Mouse (Mus musculus): ENCODE data around the gene Fus. TPM values are rescaled to one million over a fixed set of nuclear protein-coding genes. Genes with fewer than 3 reads are reported as not detected.

Gene Fus
- polyA plus RNA-seq, 1 experiment from 2014 or later: 283 TPM

DNA sequence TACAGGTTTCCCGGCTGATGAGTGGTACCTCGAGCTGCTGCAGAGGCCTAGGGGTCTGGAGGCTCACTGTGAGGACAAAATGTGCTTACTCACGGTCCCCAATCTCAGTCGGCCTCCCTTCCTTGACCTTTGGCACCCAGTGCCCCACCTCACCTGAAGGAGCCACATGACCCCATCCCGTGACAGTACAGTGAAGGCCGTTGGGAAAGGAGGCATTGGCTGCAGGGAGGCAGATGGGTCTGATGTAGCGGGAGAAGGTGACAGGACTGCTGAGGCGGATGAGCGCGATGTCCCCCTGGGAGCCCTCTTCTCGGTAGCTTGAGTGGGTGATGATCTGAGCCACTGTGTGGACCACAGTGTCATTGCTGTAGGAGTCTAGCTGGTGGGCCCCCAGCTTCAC is 40.4 kb upstream of the Fus start:
- no peak for ATAC-seq
- Histone ChIP-seq H3K27me3 (ENCODE audit: control insufficient read depth, insufficient read depth, low read depth, low read length) (peaks cover 26% of the 10 kb centered on the region), H3K9me3 (replicated peaks; ENCODE audit: control insufficient read depth, low read length, poor library complexity, severe bottlenecking) (no peaks in the 10 kb centered on the region), H3K9ac (ENCODE audit: low read depth, low read length) (no peak overlapping the region), H3K4me2 (ENCODE audit: low read length) (no peak overlapping the region), H3K27ac (ENCODE audit: low read length) (no peak overlapping the region), H3K4me3 (ENCODE audit: low read depth, low read length) (no peak overlapping the region), H3K4me1 (ENCODE audit: control insufficient read depth, insufficient read depth, low read length) (no peaks in the 10 kb centered on the region), H3K36me3 (ENCODE audit: control insufficient read depth, insufficient read depth, low read length) (peaks cover 6% of the 10 kb centered on the region)
- WGBS: 87% methylated on average over 11 of the region's 11 CpGs

DNA sequence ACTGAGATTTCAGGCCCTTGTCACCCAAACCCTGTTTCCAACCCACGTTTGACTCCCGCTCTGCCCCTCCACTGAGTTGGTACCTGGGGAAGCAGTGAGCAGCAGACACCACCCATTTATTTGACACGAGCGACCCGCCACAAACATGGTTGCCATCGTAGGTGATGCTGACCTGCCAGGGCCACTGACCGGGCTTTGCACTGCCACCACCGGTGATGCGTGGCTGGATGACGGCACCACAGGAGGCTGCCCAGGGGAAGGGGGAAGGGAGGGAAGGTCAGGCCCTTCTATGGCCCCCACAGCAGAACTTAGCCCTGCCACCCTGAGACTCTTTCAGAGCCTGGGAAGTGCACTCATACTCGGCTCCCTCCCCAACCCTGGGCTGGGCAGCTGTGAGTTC is 39.5 kb upstream of the Fus start:
- peaks cover 6% of the 10 kb centered on the region for H3K36me3 ChIP-seq (ENCODE audit: control insufficient read depth, insufficient read depth, low read length)
- H3K9me3 ChIP-seq (replicated peaks; ENCODE audit: control insufficient read depth, low read length, poor library complexity, severe bottlenecking): no peaks in the 10 kb centered on the region
- H3K4me1 ChIP-seq (ENCODE audit: control insufficient read depth, insufficient read depth, low read length): no peaks in the 10 kb centered on the region
- H3K4me3 ChIP-seq (ENCODE audit: low read depth, low read length): no peak overlapping the region
- no peak overlapping the region for H3K4me2 ChIP-seq (ENCODE audit: low read length)
- H3K9ac ChIP-seq (ENCODE audit: low read depth, low read length): no peak overlapping the region
- no peak overlapping the region for H3K27ac ChIP-seq (ENCODE audit: low read length)
- ATAC-seq: no peak
- peaks cover 26% of the 10 kb centered on the region for H3K27me3 ChIP-seq (ENCODE audit: control insufficient read depth, insufficient read depth, low read depth, low read length)
- WGBS: 81% methylated on average over 11 of the region's 11 CpGs

DNA sequence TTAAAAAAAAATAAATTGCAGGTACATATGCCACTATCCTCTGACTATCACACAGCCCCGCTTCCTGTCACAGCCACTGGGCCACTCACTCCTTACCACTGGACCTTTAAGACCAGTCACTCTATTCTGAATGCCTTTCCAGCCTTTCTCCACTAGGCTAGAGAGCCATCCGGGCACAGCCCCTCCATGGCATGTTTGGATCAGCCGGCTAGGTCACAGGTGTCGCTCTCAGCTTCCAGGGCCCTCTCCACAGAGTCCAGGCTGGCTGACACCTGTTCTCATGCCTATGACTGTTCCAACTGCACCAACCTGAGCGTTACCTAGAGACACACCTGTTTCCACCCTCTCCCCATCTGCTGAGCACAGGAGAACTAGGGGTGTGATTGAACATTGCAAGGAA is 38.7 kb upstream of the Fus start:
- no peak overlapping the region for H3K4me2 ChIP-seq (ENCODE audit: low read length)
- peaks cover 6% of the 10 kb centered on the region for H3K36me3 ChIP-seq (ENCODE audit: control insufficient read depth, insufficient read depth, low read length)
- H3K9me3 ChIP-seq (replicated peaks; ENCODE audit: control insufficient read depth, low read length, poor library complexity, severe bottlenecking): no peaks in the 10 kb centered on the region
- ATAC-seq: no peak
- 52% methylated on average over 5 of the region's 5 CpGs for WGBS
- no peak overlapping the region for H3K4me3 ChIP-seq (ENCODE audit: low read depth, low read length)
- H3K27me3 ChIP-seq (ENCODE audit: control insufficient read depth, insufficient read depth, low read depth, low read length): peaks cover 26% of the 10 kb centered on the region
- no peak overlapping the region for H3K9ac ChIP-seq (ENCODE audit: low read depth, low read length)
- no peaks in the 10 kb centered on the region for H3K4me1 ChIP-seq (ENCODE audit: control insufficient read depth, insufficient read depth, low read length)
- H3K27ac ChIP-seq (ENCODE audit: low read length): no peak overlapping the region

DNA sequence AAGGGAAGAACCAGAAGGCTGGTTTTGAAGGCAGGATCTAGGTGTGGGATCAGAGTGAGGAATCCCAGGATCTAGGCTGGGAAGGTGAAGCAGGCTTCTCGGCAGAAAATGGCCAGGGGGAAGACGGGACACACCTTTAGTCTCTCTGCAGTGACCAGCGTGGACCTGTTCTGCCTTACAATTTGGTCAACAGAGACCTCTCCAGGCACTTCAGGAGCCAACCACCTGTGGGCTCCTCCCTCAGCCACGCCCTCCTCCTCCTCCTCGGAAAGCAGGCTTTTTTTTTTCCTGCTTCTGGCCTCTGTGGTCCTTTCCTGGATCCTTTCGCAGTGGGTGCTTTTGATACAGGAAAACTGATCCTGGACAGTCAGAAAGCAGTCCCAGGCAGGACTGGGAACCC is 37.3 kb upstream of the Fus start, which contains the start of gene Prss8:
TSS of gene Prss8 (minus strand) at position 182 of the 400 bp plus-strand sequence.
- ATAC-seq: no peak
- H3K4me2 ChIP-seq (ENCODE audit: low read length): no peak within 1 kb of the TSS
- H3K27ac ChIP-seq (ENCODE audit: low read length): no peak within 1 kb of the TSS
- 15% methylated on average over 6 of the region's 6 CpGs for WGBS
- no peak within 1 kb of the TSS for H3K4me3 ChIP-seq (ENCODE audit: low read depth, low read length)
- peaks cover 26% of the 10 kb centered on the region for H3K27me3 ChIP-seq (ENCODE audit: control insufficient read depth, insufficient read depth, low read depth, low read length)
- H3K4me1 ChIP-seq (ENCODE audit: control insufficient read depth, insufficient read depth, low read length): peaks cover 5% of the 10 kb centered on the region
- no peaks in the 10 kb centered on the region for H3K9me3 ChIP-seq (replicated peaks; ENCODE audit: control insufficient read depth, low read length, poor library complexity, severe bottlenecking)
- no peak within 1 kb of the TSS for H3K9ac ChIP-seq (ENCODE audit: low read depth, low read length)
- H3K36me3 ChIP-seq (ENCODE audit: control insufficient read depth, insufficient read depth, low read length): peaks cover 6% of the 10 kb centered on the region; the same call in 1 of the 2 replicates

DNA sequence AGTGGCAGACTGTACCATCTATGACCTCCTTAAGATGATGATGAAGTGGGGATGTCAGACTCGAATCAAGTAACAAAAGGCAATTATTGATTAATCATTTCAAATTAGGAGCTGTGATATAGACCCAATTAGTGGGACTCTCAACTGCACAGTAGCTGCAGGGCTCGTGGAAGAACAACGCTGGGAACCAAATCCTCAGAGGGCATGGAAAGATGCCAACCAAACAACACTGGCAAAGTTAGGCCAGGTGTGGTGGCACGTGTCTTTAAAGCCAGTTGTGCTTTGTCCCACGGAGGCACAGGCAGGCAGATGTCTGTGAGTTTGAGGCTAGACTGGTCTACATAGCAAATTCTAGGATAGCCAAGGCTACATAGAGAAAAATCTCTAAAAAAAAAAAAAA is 36.6 kb upstream of the Fus start:
- H3K27me3 ChIP-seq (ENCODE audit: control insufficient read depth, insufficient read depth, low read depth, low read length): peaks cover 26% of the 10 kb centered on the region
- H3K4me3 ChIP-seq (ENCODE audit: low read depth, low read length): no peak overlapping the region
- no peak overlapping the region for H3K4me2 ChIP-seq (ENCODE audit: low read length)
- no peaks in the 10 kb centered on the region for H3K9me3 ChIP-seq (replicated peaks; ENCODE audit: control insufficient read depth, low read length, poor library complexity, severe bottlenecking)
- ATAC-seq: no peak
- H3K27ac ChIP-seq (ENCODE audit: low read length): no peak overlapping the region
- H3K4me1 ChIP-seq (ENCODE audit: control insufficient read depth, insufficient read depth, low read length): peaks cover 5% of the 10 kb centered on the region
- WGBS: 79% methylated on average over 5 of the region's 5 CpGs
- H3K9ac ChIP-seq (ENCODE audit: low read depth, low read length): no peak overlapping the region
- H3K36me3 ChIP-seq (ENCODE audit: control insufficient read depth, insufficient read depth, low read length): no peaks in the 10 kb centered on the region; the same call in 1 of the 2 replicates

DNA sequence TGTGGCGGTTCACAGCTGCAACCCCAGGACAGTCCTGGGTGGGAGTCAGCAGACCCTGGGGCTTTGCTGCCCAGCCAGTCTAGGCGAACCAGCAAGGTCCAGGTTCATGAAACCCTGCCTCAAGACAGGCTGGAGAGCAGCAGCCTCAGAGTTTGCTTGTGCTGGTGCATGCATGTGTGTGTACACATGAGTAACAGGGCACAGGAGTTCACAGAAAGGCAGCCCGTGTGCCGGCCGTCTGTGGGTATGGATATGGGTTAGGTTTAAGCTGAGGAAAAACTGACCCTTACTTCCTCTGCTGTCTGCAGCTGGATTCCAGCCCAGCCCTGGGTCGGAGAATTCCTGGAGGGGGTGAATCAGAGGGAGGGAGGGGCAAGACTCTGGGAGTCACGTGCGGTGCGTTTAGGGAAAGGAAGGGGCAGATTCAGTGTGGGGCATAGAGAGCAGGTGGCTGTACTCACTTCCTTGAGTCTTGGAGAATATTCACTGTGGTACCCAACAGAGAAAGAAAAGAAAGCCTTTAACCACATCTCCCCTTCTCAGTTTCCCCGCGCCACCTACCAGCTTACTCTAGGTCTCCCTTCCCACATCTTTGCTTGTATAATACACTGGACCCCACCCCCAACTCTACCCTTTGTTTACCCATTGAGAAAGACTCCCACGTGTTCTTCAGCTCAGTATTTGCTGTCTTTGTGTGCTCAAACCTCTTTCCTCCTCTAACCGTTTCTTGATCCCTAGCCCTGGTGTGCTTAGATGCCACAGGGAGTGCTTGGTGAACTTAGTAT is 35.7 kb upstream of the Fus start:
- H3K36me3 ChIP-seq (ENCODE audit: control insufficient read depth, insufficient read depth, low read length): no peaks in the 10 kb centered on the region
- H3K4me1 ChIP-seq (ENCODE audit: control insufficient read depth, insufficient read depth, low read length): peaks cover 10% of the 10 kb centered on the region
- no peak overlapping the region for H3K9ac ChIP-seq (ENCODE audit: low read depth, low read length)
- no peaks in the 10 kb centered on the region for H3K9me3 ChIP-seq (replicated peaks; ENCODE audit: control insufficient read depth, low read length, poor library complexity, severe bottlenecking)
- no peak for ATAC-seq
- no peak overlapping the region for H3K4me2 ChIP-seq (ENCODE audit: low read length)
- 39% methylated on average over 13 of the region's 13 CpGs for WGBS
- H3K27me3 ChIP-seq (ENCODE audit: control insufficient read depth, insufficient read depth, low read depth, low read length): peaks cover 26% of the 10 kb centered on the region
- H3K27ac ChIP-seq (ENCODE audit: low read length): no peak overlapping the region
- H3K4me3 ChIP-seq (ENCODE audit: low read depth, low read length): no peak overlapping the region

DNA sequence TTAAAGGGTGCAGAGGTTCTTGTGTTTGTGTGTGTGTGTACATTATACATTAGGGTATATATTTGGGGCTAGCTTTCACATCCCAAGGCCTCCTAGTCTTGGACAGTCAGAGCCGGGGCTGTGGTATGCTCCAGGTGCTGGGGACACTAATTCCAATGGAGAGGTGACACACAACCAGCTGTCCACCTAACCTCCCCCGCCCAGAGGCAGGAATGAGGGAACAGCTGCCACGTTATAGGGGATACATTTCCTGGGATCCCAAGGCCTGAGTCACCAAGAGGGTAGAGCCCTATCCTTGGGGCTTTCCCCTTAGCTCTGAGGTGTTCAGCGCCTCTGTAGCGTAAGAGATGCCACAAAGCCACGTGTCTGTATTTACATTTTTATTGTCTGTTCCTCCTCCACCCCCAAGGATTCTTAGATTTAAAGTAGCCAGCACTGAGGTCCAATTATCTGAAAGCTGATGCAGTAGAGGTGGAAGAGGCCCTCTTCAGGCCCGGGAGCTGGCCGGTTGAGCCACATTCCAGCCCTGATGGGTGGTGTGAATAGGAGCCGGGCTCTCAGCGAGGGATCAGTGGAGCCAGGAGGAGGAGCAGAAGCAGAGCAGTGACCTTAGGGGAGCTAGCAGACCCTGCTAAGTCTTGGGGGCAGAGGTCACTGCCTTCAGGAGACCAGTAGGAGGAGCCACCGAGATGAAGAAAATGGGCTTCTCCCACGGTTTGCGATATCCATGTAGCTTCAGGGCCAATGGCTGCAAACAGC is 34.8 kb upstream of the Fus start:
- Histone ChIP-seq H3K36me3 (ENCODE audit: control insufficient read depth, insufficient read depth, low read length) (no peaks in the 10 kb centered on the region), H3K27ac (ENCODE audit: low read length) (no peak overlapping the region), H3K4me2 (ENCODE audit: low read length) (no peak overlapping the region), H3K4me1 (ENCODE audit: control insufficient read depth, insufficient read depth, low read length) (peaks cover 10% of the 10 kb centered on the region), H3K27me3 (ENCODE audit: control insufficient read depth, insufficient read depth, low read depth, low read length) (peaks cover 26% of the 10 kb centered on the region), H3K4me3 (ENCODE audit: low read depth, low read length) (no peak overlapping the region), H3K9me3 (replicated peaks; ENCODE audit: control insufficient read depth, low read length, poor library complexity, severe bottlenecking) (no peaks in the 10 kb centered on the region), H3K9ac (ENCODE audit: low read depth, low read length) (no peak overlapping the region)
- 16% methylated on average over 13 of the region's 13 CpGs for WGBS
- ATAC-seq: no peak

DNA sequence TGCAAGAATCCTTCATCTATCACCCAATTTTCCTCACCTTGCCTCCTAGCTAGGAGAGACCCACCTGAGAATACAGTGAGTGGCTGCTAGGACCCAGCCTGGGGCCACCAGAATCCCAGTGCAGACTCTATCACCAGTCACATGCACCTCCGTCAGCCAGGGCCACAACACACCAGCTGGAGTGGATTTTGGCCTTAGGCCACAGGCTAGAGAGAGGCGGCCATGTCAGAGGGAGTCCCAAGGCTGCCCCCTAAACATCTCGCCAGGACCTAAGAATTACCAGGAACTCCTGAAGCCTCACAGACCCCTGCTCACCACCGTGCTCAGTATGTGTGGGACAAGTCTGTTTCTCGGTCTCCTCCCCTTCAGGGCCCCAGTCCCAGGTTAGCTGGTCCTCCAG is 33.2 kb upstream of the Fus start:
- Histone ChIP-seq H3K4me3 (ENCODE audit: low read depth, low read length) (no peak overlapping the region), H3K27ac (ENCODE audit: low read length) (no peak overlapping the region), H3K4me2 (ENCODE audit: low read length) (no peak overlapping the region), H3K9ac (ENCODE audit: low read depth, low read length) (no peak overlapping the region), H3K36me3 (ENCODE audit: control insufficient read depth, insufficient read depth, low read length) (no peaks in the 10 kb centered on the region), H3K4me1 (ENCODE audit: control insufficient read depth, insufficient read depth, low read length) (peaks cover 10% of the 10 kb centered on the region), H3K9me3 (replicated peaks; ENCODE audit: control insufficient read depth, low read length, poor library complexity, severe bottlenecking) (no peaks in the 10 kb centered on the region), H3K27me3 (ENCODE audit: control insufficient read depth, insufficient read depth, low read depth, low read length) (peaks cover 11% of the 10 kb centered on the region)
- WGBS: 96% methylated on average over 5 of the region's 5 CpGs
- ATAC-seq: no peak

All from midbrain, embryonic 16.5 days (tissue).